Mouse (Mus musculus): ENCODE results near the gene Gm28919. TPM values are rescaled to one million over a fixed set of nuclear protein-coding genes. Genes with fewer than 3 reads are reported as not detected.

Gm28919 gene
- not detected for polyA plus RNA-seq (2014; fragmentation: Illumina TruSeq; extraction: RNeasy Lipid Tissue Mini Kit (QIAGEN cat#74804); ENCODE audit: low read depth, low replicate concordance)

DNA sequence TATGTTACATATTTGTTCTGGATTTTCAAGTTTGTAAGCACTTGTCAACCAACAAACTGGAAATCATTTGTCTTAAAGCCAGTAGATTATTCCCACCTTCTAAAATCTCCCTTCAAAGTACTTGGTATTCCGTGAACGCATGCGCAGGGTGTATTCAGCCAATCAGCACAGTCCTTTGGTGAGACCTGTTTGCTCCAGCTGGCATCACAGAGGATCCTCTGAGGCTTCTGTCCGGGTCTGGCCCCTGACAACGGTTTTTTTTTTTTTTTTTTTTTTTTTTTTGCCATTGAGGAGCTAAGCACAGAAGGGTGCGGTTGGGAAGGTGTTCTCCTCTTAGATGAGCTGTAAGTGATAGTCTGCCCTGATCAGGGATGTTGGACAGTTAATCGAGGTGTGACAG lies at the start of gene Gm28919:
Gene Gm28919, plus strand, starts transcription at position 301 of the 400 bp plus-strand sequence.

Other genes with a start within 250 kb of the Gm28919 start
- gene Gm21719, start 99.3 kb downstream of the Gm28919 start, polyA plus RNA-seq (2014; fragmentation: Illumina TruSeq; extraction: RNeasy Lipid Tissue Mini Kit (QIAGEN cat#74804); ENCODE audit: low read depth, low replicate concordance) = not detected

Measured in sigmoid colon, adult 10 weeks (tissue).